Mouse (Mus musculus) testis, adult 2 months (tissue): ENCODE measurements around the gene Klhdc10.

Experiments used
- CTCF ChIP-seq: fragments of 200-500 bp; IDR thresholded peaks from 2 replicates; pipeline ENCODE4 v1.5.1; 2012; ENCODE audit warnings: low read depth, mild to moderate bottlenecking, inconsistent platforms, low read length, moderate library complexity; ENCODE audit not compliant: control insufficient read depth, insufficient read depth, insufficient replicate concordance
- POLR2A ChIP-seq: fragments of 200-500 bp; IDR thresholded peaks from 2 replicates; pipeline ENCODE4 v1.6.1; 2012; ENCODE audit warnings: low read depth, mild to moderate bottlenecking, inconsistent platforms, low read length, moderate library complexity; ENCODE audit not compliant: control insufficient read depth

- no peak for TF ChIP-seq CTCF
- TF ChIP-seq POLR2A: no peak
Observed at GRCm38 (mm10) chr6:30439576-30439975, 37.9 kb downstream of the Klhdc10 start.
